8 mouse cellular contexts compared by ENCODE assay signal in the genomic region with DNA sequence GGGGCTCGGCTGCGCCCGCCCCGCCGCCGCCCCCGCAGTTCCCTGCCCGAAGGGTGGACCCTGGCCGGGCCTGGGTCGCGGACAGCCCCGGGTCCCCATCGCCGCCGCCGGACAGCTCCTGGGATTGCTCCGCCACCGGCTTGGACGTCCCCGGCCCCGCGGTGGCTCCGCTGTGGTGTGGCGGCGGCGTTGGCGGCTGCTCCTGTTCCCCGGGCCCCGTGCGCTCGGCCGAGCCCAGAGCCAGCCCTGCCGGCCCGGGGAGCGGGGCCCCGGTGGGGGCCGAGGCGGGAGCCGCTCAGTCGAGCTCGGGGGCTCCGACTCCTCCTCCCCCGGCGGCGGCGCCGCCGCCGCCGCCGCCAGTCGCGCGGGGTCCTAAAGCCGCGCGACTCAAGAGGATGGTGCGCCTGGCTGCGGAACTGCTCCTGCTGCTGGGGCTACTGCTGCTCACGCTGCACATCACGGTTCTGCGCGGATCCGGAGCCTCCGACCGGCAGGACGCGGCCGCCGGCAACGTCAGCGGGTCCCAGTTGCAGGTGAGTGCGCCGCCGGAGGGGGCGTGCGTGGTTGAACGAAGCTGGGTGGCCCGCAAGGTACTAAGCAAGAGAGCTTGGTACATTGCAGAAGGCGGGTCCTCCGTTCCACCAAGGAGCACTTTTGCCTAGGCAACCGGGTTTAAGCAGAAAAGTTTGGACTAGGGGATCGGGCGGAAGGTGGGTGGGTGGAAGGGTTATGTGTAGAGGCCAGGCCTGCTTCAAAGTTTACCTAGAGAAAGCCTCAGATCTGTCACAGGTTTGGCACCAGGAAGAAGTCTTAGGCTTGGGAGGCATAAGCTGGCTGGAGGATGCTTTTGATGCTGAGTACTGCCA. TPM values are rescaled to one million over a fixed set of nuclear protein-coding genes. Genes with fewer than 3 reads are reported as not detected.
DNase-seq lines count a peak whose midpoint lies in the region; ATAC-seq and TF ChIP-seq lines count a peak whose summit lies in the region.

No protein-coding gene starts in this region.

- peak overlapping the region; percentile 100 for H3K4me2 ChIP-seq in hindbrain, embryonic 14.5 days (replicated peaks)

- peaks cover 20% of the 10 kb centered on the region; the same call in 1 of the 2 replicates for H3K27me3 ChIP-seq in hindbrain, embryonic 14.5 days (ENCODE audit: control insufficient read depth, insufficient read depth, low read length)

- ATAC-seq in common myeloid progenitor, adult 5-6 weeks (replicated peaks; ENCODE audit: low read depth, poor library complexity, severe bottlenecking), result peak; percentile 62
- ATAC-seq in hindbrain, embryonic 14.5 days (ENCODE audit: low FRiP score), result peak; percentile 93

- peak; percentile 32 for DNase-seq in adrenal gland, adult 8-10 months
- peak; percentile 53 for DNase-seq in gastrocnemius, adult 2 months
- DNase-seq in hindbrain, embryonic 14.5 days (ENCODE audit: low spot score), result peak; percentile 74
- DNase-seq in layer of hippocampus, postnatal 14 days (ENCODE audit: low spot score in 2 of 2), result peak; percentile 36 to 52
- DNase-seq in lung, postnatal 14 days, result peak; percentile 36
- peak; percentile 61 for DNase-seq in right cerebral cortex, postnatal 14 days
- no peak for DNase-seq in spleen, adult 18-20 months

- no peaks in the 10 kb centered on the region for H3K9me3 ChIP-seq in hindbrain, embryonic 14.5 days (ENCODE audit: control insufficient read depth, low read length)

- peaks cover 14% of the 10 kb centered on the region; the same call in 1 of the 2 replicates for H3K4me1 ChIP-seq in hindbrain, embryonic 14.5 days (replicated peaks; ENCODE audit: control insufficient read depth, insufficient read depth, low read length)

- peak; percentile 12; the same call in 1 of the 2 replicates for TF ChIP-seq CTCF in gastrocnemius, adult 2 months (IDR thresholded peaks at IDR 0.05)

- no peaks in the 10 kb centered on the region for H3K36me3 ChIP-seq in hindbrain, embryonic 14.5 days (replicated peaks; ENCODE audit: control insufficient read depth, insufficient read depth)

- intact Hi-C loops in gastrocnemius, adult 2 months (cut with DNase I), result loop anchor here (5.0 kb wide), 1 partner anchor 44 kb away; no protein-coding TSS in a partner anchor

- peak overlapping the region; percentile 68 for H3K27ac ChIP-seq in gastrocnemius, adult 2 months
- H3K27ac ChIP-seq in hindbrain, embryonic 14.5 days, result peak overlapping the region; percentile 82

- peak overlapping the region; percentile 84 for H3K4me3 ChIP-seq in gastrocnemius, adult 2 months
- H3K4me3 ChIP-seq in hindbrain, embryonic 14.5 days (replicated peaks; ENCODE audit: low read length), result peak overlapping the region; percentile 99

- WGBS in hindbrain, embryonic 14.5 days, result under 1% methylated on average over 58 of the region's 84 CpGs

- peak overlapping the region; percentile 88 for H3K9ac ChIP-seq in hindbrain, embryonic 14.5 days

RNA-seq across cellular contexts. Expression of a gene that starts 0.5 kb away (rescaled TPM):
- total RNA-seq in adrenal gland, adult 8-10 months (2022), result 10 to 100 TPM; 24.7 to 38.5 (median 30.6) TPM
- total RNA-seq in common myeloid progenitor, adult 5-6 weeks (2017), result not detected in 2 replicates
- 1 to 10 TPM in 1 of 2 experiments, under 1 TPM in 1; 0.51 to 1.1 TPM for total RNA-seq in gastrocnemius, adult 2 months (2021)
- polyA plus RNA-seq in hindbrain, embryonic 14.5 days (2014; fragmentation: Nextera tagmentation; extraction: Ambion mirVana), result 0.98 and 1.3 TPM in 2 replicates
- total RNA-seq in layer of hippocampus, postnatal 14 days (2021), result 1 to 10 TPM; 7.0 to 7.7 TPM

Comparison
In these comparisons a context has a peak if more than half of its experiments do, and no peak if none do; other contexts are left out.
1. DNase-seq: peak in adrenal gland, adult 8-10 months (single experiment), gastrocnemius, adult 2 months (single experiment), hindbrain, embryonic 14.5 days (single experiment), layer of hippocampus, postnatal 14 days (2 of 2), lung, postnatal 14 days (single experiment) and right cerebral cortex, postnatal 14 days (single experiment); none in spleen, adult 18-20 months (0 of 2).